Mouse (Mus musculus): ENCODE results near the gene Ptgir.

Ptgir gene

GRCm38 (mm10) chr7:16937312-16937711 is 31.0 kb downstream of the Ptgir start:
- in situ Hi-C loops (cut with MboI, MseI): no loop called here

DNA sequence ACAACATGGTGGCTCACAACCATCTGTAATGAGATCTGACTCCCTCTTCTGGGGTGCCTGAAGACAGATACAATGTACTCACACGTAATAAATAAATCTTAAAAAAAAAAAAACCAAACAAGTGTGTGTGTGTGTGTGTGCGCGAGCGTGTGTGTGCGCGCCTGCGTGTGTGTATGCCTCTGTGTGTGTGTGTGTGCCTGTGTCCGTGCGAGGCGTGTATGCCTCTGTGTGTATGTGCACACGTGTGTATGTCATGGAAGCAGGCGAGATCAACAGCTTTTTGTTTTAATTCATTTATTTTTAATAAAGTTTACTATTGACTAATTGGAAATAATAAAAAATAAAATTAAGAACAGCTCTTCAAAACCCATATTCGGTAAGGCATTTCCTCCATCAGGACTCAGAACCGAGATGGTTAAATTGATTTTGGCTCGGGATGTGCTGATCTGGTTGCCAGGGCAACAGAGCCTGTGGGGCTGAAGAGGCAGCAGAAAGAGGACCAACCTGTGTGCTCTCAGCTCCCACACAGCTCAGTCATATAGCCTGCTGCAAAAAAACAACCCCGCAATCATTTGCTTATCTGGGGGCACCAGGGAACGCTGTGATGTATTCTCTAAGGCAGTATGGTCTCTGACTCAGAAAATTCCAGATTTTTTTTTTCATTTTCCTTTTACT is 32.0 kb downstream of the Ptgir start:
- in situ Hi-C loops (cut with MboI, MseI): no loop called here

GRCm38 (mm10) chr7:16940292-16940691 is 34.0 kb downstream of the Ptgir start:
- in situ Hi-C loops (cut with MboI, MseI): no loop called here

GRCm38 (mm10) chr7:16942861-16943260 is 36.6 kb downstream of the Ptgir start:
- in situ Hi-C loops (cut with MboI, MseI): no loop called here

GRCm38 (mm10) chr7:16944061-16944807 is 37.9 kb downstream of the Ptgir start, which contains the start of gene Pnmal2:
Pnmal2 (plus strand) TSS chr7:16944682.
- in situ Hi-C loops (cut with MboI, MseI): no loop called here

DNA sequence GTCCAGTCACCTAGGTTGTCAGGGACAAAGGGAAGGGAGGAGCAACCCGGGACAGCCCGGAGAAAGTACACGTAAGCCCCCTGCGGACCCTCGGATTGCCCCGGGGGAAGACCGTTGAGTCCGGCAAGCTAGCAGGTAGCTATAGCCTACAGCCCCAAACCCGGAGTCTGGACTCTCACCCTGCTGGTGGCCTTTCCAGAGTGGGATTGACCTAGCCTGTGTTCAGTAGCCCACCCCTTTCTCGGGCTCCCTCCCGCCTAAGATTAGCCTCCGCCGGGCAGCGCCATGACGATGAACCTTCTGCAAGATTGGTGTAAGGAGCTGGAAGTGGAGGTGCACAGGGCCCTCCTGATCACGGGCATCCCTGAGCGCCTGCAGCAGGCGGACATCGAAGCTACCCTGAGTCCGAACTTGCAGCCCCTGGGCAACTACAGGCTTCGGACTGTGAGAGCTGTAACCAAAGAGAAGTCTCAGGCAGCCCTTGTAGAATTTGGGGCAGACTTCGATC is 38.6 kb downstream of the Ptgir start:
- in situ Hi-C loops (cut with MboI, MseI): no loop called here

- in situ Hi-C loops (cut with MboI, MseI): no loop called here
These were observed 39.1 kb downstream of the Ptgir start for GRCm38 (mm10) chr7:16945419-16945818.

- in situ Hi-C loops (cut with MboI, MseI): no loop called here
These were observed 40.4 kb downstream of the Ptgir start for GRCm38 (mm10) chr7:16946441-16947348.

DNA sequence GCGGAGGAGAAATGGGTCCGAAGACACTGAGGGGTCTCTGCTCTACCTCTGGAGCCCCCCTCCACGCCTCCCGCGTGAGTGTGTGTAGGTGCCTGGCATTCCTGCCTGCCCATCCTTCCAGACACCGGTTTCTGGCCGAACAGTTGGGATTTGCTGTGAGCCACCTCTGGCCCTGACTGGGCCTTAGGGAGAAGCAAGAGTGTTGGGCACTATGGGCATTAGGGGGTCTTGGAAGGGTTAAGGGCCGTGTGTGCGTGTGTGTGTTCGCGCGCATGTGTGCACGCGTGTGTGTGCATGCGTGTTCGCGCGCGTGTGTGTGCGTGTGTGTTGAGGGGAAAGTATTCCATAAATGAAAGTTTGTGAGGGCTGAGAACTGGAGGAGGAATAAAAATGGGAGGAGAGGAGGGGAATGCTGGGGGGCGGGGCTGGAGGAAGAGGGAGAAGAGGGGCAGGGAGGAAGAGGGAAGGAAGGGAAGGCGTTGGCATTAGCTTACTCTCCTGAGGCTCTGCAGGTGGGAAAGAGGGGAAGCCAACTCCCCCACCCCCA is 41.1 kb downstream of the Ptgir start:
- in situ Hi-C loops (cut with MboI, MseI): no loop called here

DNA sequence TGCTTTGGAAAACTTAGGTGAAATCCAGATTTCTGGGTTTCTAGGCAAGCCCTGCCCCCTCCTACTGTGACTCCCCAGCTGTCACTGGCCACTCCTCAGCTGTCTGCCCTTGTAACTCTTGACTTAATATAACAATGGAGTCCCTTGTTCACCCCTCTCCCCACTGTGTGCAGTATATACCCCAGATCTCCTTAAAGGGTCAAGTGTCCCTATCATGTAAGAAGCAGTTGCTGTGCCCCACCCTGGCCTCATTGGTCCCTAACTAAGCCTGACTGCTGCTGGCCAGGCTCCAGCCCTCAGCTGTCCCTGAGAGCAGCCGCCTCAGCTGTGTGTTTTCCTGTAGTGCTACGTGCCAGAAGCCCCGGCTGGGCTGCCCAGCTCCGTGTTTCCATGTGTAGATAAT is 41.7 kb downstream of the Ptgir start:
- in situ Hi-C loops (cut with MboI, MseI): no loop called here

DNA sequence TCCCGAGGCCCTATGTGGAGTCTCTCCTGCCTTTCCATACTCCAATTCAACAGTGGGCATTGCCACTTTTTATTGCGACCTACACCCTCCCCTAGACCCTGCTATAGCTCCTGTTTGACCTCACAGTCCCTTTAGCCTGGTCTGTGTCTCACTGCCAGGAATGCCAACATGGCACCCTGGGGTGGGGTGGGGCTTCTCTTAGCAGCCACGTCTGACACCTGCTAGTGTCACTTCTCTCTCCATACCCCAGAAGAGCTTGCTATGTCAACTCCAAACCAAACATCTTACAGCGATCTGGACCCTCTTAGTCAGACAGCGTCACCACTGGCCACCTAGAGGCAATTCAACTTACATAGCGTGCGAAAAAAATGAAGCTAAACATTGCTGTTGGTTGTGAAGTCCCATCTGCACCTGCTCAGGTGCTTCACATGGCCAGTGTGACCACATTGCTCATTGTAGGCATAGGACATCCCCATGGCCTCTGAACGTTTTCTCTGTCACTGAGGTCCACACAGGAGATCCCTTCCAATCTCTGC is 42.7 kb downstream of the Ptgir start:
- in situ Hi-C loops (cut with MboI, MseI): no loop called here

DNA sequence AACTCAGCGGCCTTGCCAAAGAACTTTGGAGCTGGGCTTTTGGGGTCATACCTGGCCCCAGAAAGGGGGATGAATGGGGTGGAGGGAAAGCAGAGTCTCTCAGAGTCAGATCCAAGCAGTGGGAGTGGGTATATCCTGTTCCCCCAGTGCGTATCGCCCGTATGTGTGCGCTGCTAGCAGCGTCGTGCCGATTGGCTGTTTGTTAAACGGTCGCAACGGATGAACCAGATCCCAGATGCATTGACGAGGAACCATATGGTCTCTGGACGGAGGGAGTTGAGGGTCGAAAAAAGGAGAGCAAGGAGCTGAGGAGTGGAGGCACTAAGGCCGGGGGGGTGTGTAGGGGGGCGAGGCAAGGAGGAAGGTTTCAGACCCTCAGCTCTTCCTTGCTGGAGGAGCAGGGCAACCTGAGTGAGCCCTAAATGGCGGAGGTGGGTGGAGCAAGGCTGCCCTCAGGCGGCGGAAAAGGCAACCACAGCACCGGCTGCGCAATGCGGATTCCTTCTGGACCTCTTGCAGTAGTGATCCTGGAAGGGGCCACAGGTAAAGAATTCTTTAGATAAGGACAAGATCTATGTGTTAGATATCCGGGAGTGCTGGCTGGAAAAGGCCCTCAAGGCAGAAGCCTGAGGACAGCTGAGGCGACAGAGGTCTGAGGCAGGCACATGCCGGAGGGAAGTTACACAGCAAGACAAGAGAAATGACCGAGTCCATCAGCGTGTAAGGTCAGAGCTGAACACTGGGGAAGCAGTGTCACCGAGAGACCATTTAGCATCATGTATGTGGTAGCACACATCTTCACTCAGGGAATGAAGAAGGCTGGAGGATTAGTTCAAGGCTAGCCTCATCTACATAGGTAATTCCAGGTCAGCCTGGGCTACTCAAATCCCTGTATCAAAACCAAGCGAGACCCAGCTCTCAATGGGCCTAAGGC is 43.9 kb downstream of the Ptgir start:
- in situ Hi-C loops (cut with MboI, MseI): loop anchor here (5.0 kb wide), 1 partner anchor 47 kb away; no protein-coding TSS in a partner anchor

GRCm38 (mm10) chr7:16950861-16951635 is 44.8 kb downstream of the Ptgir start:
- in situ Hi-C loops (cut with MboI, MseI): loop anchor here (5.0 kb wide), 1 partner anchor 46 kb away; no protein-coding TSS in a partner anchor

DNA sequence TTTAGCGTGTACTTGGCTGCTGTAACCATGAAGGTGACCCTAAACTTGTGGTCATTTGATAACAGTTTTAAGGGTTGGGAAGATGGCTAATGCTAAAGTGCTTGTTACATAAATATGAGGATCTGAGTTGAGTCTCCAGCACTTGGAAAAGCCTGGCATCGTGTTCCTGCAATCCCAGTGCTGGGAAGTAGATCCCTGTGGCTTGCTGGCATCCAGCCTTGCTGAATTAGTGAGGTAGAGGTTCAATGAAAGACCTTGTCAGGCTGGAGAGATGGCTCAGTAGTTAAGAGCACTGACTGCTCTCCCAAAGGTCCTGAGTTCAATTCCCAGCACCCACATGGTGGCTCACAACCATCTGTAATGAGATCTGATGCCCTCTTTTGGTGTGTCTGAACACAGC is 47.5 kb downstream of the Ptgir start:
- in situ Hi-C loops (cut with MboI, MseI): loop anchor here (5.0 kb wide), 1 partner anchor 44 kb away; no protein-coding TSS in a partner anchor

DNA sequence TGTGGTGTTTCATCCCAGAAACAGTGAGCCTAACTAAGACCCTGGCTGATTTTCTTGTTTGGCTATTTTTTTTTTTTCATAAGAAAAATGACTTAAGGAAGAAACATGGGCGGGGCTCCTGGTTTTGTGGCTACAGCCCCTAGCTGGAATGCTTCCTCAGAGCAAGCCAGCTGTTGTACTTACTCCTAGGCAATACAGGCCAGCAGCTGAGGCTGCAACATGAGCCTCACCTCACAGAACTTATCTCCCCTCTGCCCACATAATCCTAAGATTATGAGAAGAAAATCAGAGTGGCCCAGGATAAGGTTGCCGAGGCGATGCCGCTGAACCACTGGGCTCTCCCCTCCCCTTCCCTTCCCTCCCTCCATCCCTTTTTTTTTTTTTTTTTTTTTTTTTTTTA is 49.4 kb downstream of the Ptgir start:
- in situ Hi-C loops (cut with MboI, MseI): no loop called here

GRCm38 (mm10) chr7:16956410-16957265 is 50.3 kb downstream of the Ptgir start:
- in situ Hi-C loops (cut with MboI, MseI): no loop called here

- in situ Hi-C loops (cut with MboI, MseI): no loop called here
These were observed 53.4 kb downstream of the Ptgir start, which contains the start of gene Pnmal1 for GRCm38 (mm10) chr7:16959539-16960187. Pnmal1 (plus strand) TSS chr7:16959679.
